Mouse (Mus musculus) erythroblast, embryonic 14.5 days (primary cell): Measurements from ENCODE around the gene Gm13275.
"Not testable (repeated sequence)": the region's sequence is repeated elsewhere in the genome, so short reads cannot be mapped to it uniquely, and the experiment has no call there.

ENCODE experiments used
- GATA1 ChIP-seq: IDR thresholded peaks from 2 replicates; pipeline ENCODE4 v1.6.1; 2012; ENCODE audit warnings: low read length, inconsistent platforms, mixed read lengths
- TAL1 ChIP-seq: IDR thresholded peaks from 3 replicates; pipeline ENCODE4 v1.6.1; 2012; ENCODE audit warnings: low read length, inconsistent platforms, mixed read lengths

DNA sequence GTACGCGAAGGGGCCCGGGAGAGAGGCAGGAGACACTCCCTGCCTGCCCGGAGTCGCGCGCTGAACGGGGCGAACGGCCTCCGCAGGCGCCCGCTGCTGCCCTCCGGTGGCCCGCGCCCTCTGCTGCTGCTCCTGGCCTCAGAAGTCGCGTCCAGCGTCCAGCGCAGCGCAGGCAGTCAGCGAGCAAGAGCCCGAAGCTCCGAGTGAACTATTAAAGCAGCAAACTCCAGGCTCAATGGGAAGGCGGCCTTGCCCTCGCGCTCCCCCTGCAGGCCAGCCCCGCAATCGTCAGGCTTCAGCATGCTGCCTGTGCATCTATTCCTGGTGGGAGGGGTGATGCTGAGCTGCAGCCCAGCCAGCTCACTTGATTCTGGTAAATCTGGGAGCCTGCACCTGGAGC, 14.7 kb upstream of the Gm13275 start, which contains the start of gene Gm13272:
- not testable (repeated sequence) for TF ChIP-seq GATA1, TAL1
